Mouse (Mus musculus) G1E-ER4 (cell line): Measurements from ENCODE around the gene S100a13. TPM values are rescaled to one million over a fixed set of nuclear protein-coding genes. Genes with fewer than 3 reads are reported as not detected.

ENCODE experiments used
- GATA1 ChIP-seq: IDR thresholded peaks from one replicate; pipeline ENCODE4 v1.8.0; 2012; ENCODE audit warnings: low read length, inconsistent platforms
- polyA plus RNA-seq: library from polyadenylated mRNA; stranded (reverse); fragments of >175 nt; gene quantifications from 2 replicates; pipeline ENCODE4 v1.2.3, GENCODE M21; 2012

S100a13 gene
- polyA plus RNA-seq, 1 experiment, result 3.5 TPM

- no peak for TF ChIP-seq GATA1
Measured at GRCm38 (mm10) chr3:90526580-90526979, 12.3 kb downstream of the S100a13 start, which contains the start of gene S100a14. Gene S100a14, plus strand, starts transcription at chr3:90526856.

- TF ChIP-seq GATA1, result no peak
Measured at GRCm38 (mm10) chr3:90527291-90527873, 13.1 kb downstream of the S100a13 start.

- no peak for TF ChIP-seq GATA1
Measured at GRCm38 (mm10) chr3:90531713-90532112, 17.5 kb downstream of the S100a13 start.

- no peak for TF ChIP-seq GATA1
Measured at GRCm38 (mm10) chr3:90535446-90535845, 21.2 kb downstream of the S100a13 start.

- no peak for TF ChIP-seq GATA1
Measured at GRCm38 (mm10) chr3:90537141-90537904, 23.1 kb downstream of the S100a13 start, which contains the start of gene S100a16. Gene S100a16, plus strand, starts transcription at chr3:90537254.

- TF ChIP-seq GATA1, result no peak
Measured at GRCm38 (mm10) chr3:90537905-90538296, 23.7 kb downstream of the S100a13 start.

GRCm38 (mm10) chr3:90540904-90541303 is 26.7 kb downstream of the S100a13 start:
- TF ChIP-seq GATA1, result no peak

GRCm38 (mm10) chr3:90549676-90550420 is 35.6 kb downstream of the S100a13 start:
- no peak for TF ChIP-seq GATA1

GRCm38 (mm10) chr3:90550421-90550790 is 36.2 kb downstream of the S100a13 start:
- TF ChIP-seq GATA1, result no peak

- TF ChIP-seq GATA1, result no peak
Measured at GRCm38 (mm10) chr3:90552231-90552630, 38.0 kb downstream of the S100a13 start.

- no peak for TF ChIP-seq GATA1
Measured at GRCm38 (mm10) chr3:90555954-90556353, 41.7 kb downstream of the S100a13 start.

GRCm38 (mm10) chr3:90560008-90560628 is 45.9 kb downstream of the S100a13 start, which contains the start of gene S100a3:
Gene S100a3, plus strand, starts transcription at chr3:90560578.
- no peak for TF ChIP-seq GATA1

Other genes starting within 250 kb of the S100a13 start
- 66.1 and 104 TPM in 2 replicates for gene Dennd4b, start 249.2 kb upstream of the S100a13 start, polyA plus RNA-seq
- gene Gatad2b, start 221.3 kb upstream of the S100a13 start, polyA plus RNA-seq, result 3.0 and 3.6 TPM in 2 replicates
- gene Slc27a3, start 124.5 kb upstream of the S100a13 start, polyA plus RNA-seq, result 2.0 and 3.4 TPM in 2 replicates
- 36.0 and 41.9 TPM in 2 replicates for gene Ints3, start 80.8 kb upstream of the S100a13 start, polyA plus RNA-seq
- gene Npr1, start 48.6 kb upstream of the S100a13 start, polyA plus RNA-seq, result 0.15 and 0.50 TPM in 2 replicates
- 20.2 and 32.3 TPM in 2 replicates for gene Ilf2, start 38.3 kb upstream of the S100a13 start, polyA plus RNA-seq
- gene Snapin, start 23.4 kb upstream of the S100a13 start, polyA plus RNA-seq, result 3.2 and 3.8 TPM in 2 replicates
- 97.1 and 144 TPM in 2 replicates for gene Chtop, start 4.9 kb upstream of the S100a13 start, polyA plus RNA-seq
- 1.1 and 3.2 TPM in 2 replicates for gene S100a1, start within 50 bp of the S100a13 start, polyA plus RNA-seq
- not detected in 2 replicates for gene S100a14, start 12.4 kb downstream of the S100a13 start, polyA plus RNA-seq
- not detected in 2 replicates for gene S100a16, start 22.8 kb downstream of the S100a13 start, polyA plus RNA-seq
- gene S100a3, start 46.1 kb downstream of the S100a13 start, polyA plus RNA-seq, result not detected in 2 replicates
- gene S100a2, start 75.8 kb downstream of the S100a13 start, polyA plus RNA-seq, result not detected in 2 replicates
- gene Gm42674, start 87.5 kb downstream of the S100a13 start, polyA plus RNA-seq, result not detected in 2 replicates
- gene S100a4, start 89.3 kb downstream of the S100a13 start, polyA plus RNA-seq, result not detected in 2 replicates
- gene S100a5, start 94.1 kb downstream of the S100a13 start, polyA plus RNA-seq, result not detected in 2 replicates
- gene S100a6, start 98.4 kb downstream of the S100a13 start, polyA plus RNA-seq, result not detected in 2 replicates
- gene S100a7a, start 139.6 kb downstream of the S100a13 start, polyA plus RNA-seq, result not detected in 2 replicates
- not detected in 2 replicates for gene S100a8, start 154.5 kb downstream of the S100a13 start, polyA plus RNA-seq
- gene S100a9, start 181.3 kb downstream of the S100a13 start, polyA plus RNA-seq, result not detected in 2 replicates
- not detected in 2 replicates for gene Pglyrp4, start 212.5 kb downstream of the S100a13 start, polyA plus RNA-seq